Mouse (Mus musculus): ENCODE data around the gene Gm21958. TPM values are rescaled to one million over a fixed set of nuclear protein-coding genes. Genes with fewer than 3 reads are reported as not detected.

The Gm21958 gene
- total and polyA plus RNA-seq, 2 experiments from 2014 or later, result 0.25 TPM; not detected in 1

GRCm38 (mm10) chr3:54755145-54756041 lies 41.2 kb upstream of the Gm21958 start, which contains the start of gene Smad9:
TSS of gene Smad9 (plus strand) at chr3:54755582.
- ATAC-seq, result peak; percentile 81
- WGBS, result 2% methylated on average over 57 of the region's 66 CpGs
- peak within 1 kb of the TSS; percentile 54 for H3K9ac ChIP-seq
- DNase-seq, result peak; percentile 66
- no peaks in the 10 kb centered on the region for H3K27me3 ChIP-seq (ENCODE audit: insufficient read depth, low read length)
- H3K4me1 ChIP-seq (ENCODE audit: insufficient read depth), result 0 out of 2 replicates have a peak, but pooled peaks cover 2% of the 10 kb centered on the region
- H3K27ac ChIP-seq (ENCODE audit: low read depth, low read length), result no peak within 1 kb of the TSS
- peak within 1 kb of the TSS; percentile 100 for H3K4me2 ChIP-seq (ENCODE audit: low read depth)
- H3K9me3 ChIP-seq (ENCODE audit: low read length), result no peaks in the 10 kb centered on the region
- peaks cover 18% of the 10 kb centered on the region for H3K36me3 ChIP-seq (ENCODE audit: insufficient read depth)
- peak within 1 kb of the TSS; percentile 45 for H3K4me3 ChIP-seq (ENCODE audit: low read depth, low read length)
- TF ChIP-seq CTCF (IDR thresholded peaks at IDR 0.05; ENCODE audit: low read depth), result no peak

- ATAC-seq (no peak), DNase-seq (no peak)
- no peaks in the 10 kb centered on the region for H3K9me3 ChIP-seq (ENCODE audit: low read length)
- TF ChIP-seq CTCF (IDR thresholded peaks at IDR 0.05; ENCODE audit: low read depth), result no peak
- H3K36me3 ChIP-seq (ENCODE audit: insufficient read depth), result peaks cover 35% of the 10 kb centered on the region
- no peak overlapping the region for H3K27ac ChIP-seq (ENCODE audit: low read depth, low read length)
- H3K4me3 ChIP-seq (ENCODE audit: low read depth, low read length), result no peak overlapping the region
- H3K4me2 ChIP-seq (ENCODE audit: low read depth), result no peak overlapping the region
- no peaks in the 10 kb centered on the region for H3K27me3 ChIP-seq (ENCODE audit: insufficient read depth, low read length)
- no peak overlapping the region for H3K9ac ChIP-seq
- 0 out of 2 replicates have a peak, but pooled peaks cover 2% of the 10 kb centered on the region for H3K4me1 ChIP-seq (ENCODE audit: insufficient read depth)
- WGBS, result 86% methylated on average over 4 of the region's 4 CpGs
Measured at GRCm38 (mm10) chr3:54753411-54753810, 39.3 kb upstream of the Gm21958 start.

- Histone ChIP-seq H3K4me2 (ENCODE audit: low read depth) (no peak overlapping the region), H3K4me3 (ENCODE audit: low read depth, low read length) (no peak overlapping the region), H3K27ac (ENCODE audit: low read depth, low read length) (no peak overlapping the region), H3K9me3 (ENCODE audit: low read length) (no peaks in the 10 kb centered on the region), H3K27me3 (ENCODE audit: insufficient read depth, low read length) (no peaks in the 10 kb centered on the region), H3K36me3 (ENCODE audit: insufficient read depth) (peaks cover 92% of the 10 kb centered on the region), H3K9ac (no peak overlapping the region), H3K4me1 (ENCODE audit: insufficient read depth) (no peaks in the 10 kb centered on the region)
- peak; percentile 66 for TF ChIP-seq CTCF (IDR thresholded peaks at IDR 0.05; ENCODE audit: low read depth)
- WGBS, result 64% methylated on average over 5 of the region's 5 CpGs
- ATAC-seq, result peak; percentile 78
- peak; percentile 28 for DNase-seq
Measured at GRCm38 (mm10) chr3:54745799-54746198, 31.6 kb upstream of the Gm21958 start.

- TF ChIP-seq CTCF (IDR thresholded peaks at IDR 0.05; ENCODE audit: low read depth), result no peak
- H3K9ac ChIP-seq, result no peak overlapping the region
Measured at GRCm38 (mm10) chr3:54741965-54742364, 27.8 kb upstream of the Gm21958 start.

GRCm38 (mm10) chr3:54737317-54737716 lies 23.2 kb upstream of the Gm21958 start:
- H3K4me2 ChIP-seq (ENCODE audit: low read depth), result no peak overlapping the region
- ATAC-seq (no peak), DNase-seq (no peak)
- H3K27ac ChIP-seq (ENCODE audit: low read depth, low read length), result no peak overlapping the region
- no peak for TF ChIP-seq CTCF (IDR thresholded peaks at IDR 0.05; ENCODE audit: low read depth)
- no peaks in the 10 kb centered on the region for H3K9me3 ChIP-seq (ENCODE audit: low read length)
- 96% methylated on average over 8 of the region's 8 CpGs for WGBS
- peaks cover 9% of the 10 kb centered on the region; the same call in 1 of the 2 replicates for H3K4me1 ChIP-seq (ENCODE audit: insufficient read depth)
- no peaks in the 10 kb centered on the region for H3K27me3 ChIP-seq (ENCODE audit: insufficient read depth, low read length)
- no peak overlapping the region for H3K4me3 ChIP-seq (ENCODE audit: low read depth, low read length)
- H3K9ac ChIP-seq, result no peak overlapping the region
- peaks cover 37% of the 10 kb centered on the region for H3K36me3 ChIP-seq (ENCODE audit: insufficient read depth)

More at GRCm38 (mm10) chr3:54741965-54742364, 27.8 kb upstream of the Gm21958 start:
- no peaks in the 10 kb centered on the region for H3K9me3 ChIP-seq (ENCODE audit: low read length)
- no peak for DNase-seq
- H3K4me2 ChIP-seq (ENCODE audit: low read depth), result no peak overlapping the region
- H3K4me1 ChIP-seq (ENCODE audit: insufficient read depth), result no peaks in the 10 kb centered on the region
- H3K36me3 ChIP-seq (ENCODE audit: insufficient read depth), result peaks cover 71% of the 10 kb centered on the region
- WGBS, result 96% methylated on average over 11 of the region's 11 CpGs
- H3K27me3 ChIP-seq (ENCODE audit: insufficient read depth, low read length), result no peaks in the 10 kb centered on the region
- H3K4me3 ChIP-seq (ENCODE audit: low read depth, low read length), result no peak overlapping the region
- H3K27ac ChIP-seq (ENCODE audit: low read depth, low read length), result no peak overlapping the region
- no peak for ATAC-seq

GRCm38 (mm10) chr3:54736101-54736927 lies 22.2 kb upstream of the Gm21958 start:
- 0 out of 2 replicates have a peak, but pooled peaks have one; percentile 3 for TF ChIP-seq CTCF (IDR thresholded peaks at IDR 0.05; ENCODE audit: low read depth)
- Histone ChIP-seq H3K4me3 (ENCODE audit: low read depth, low read length) (peak overlapping the region; percentile 69), H3K4me2 (ENCODE audit: low read depth) (peak overlapping the region; percentile 70), H3K36me3 (ENCODE audit: insufficient read depth) (peaks cover 35% of the 10 kb centered on the region), H3K4me1 (ENCODE audit: insufficient read depth) (peaks cover 9% of the 10 kb centered on the region; the same call in 1 of the 2 replicates), H3K27me3 (ENCODE audit: insufficient read depth, low read length) (no peaks in the 10 kb centered on the region), H3K9me3 (ENCODE audit: low read length) (no peaks in the 10 kb centered on the region), H3K9ac (peak overlapping the region; percentile 98), H3K27ac (ENCODE audit: low read depth, low read length) (peak overlapping the region; percentile 95)
- ATAC-seq, result no peak
- DNase-seq, result peak; percentile 49
- WGBS, result 47% methylated on average over 18 of the region's 18 CpGs
